Mouse (Mus musculus): ENCODE measurements around the gene Adar.
"Not testable (repeated sequence)": the region's sequence is repeated elsewhere in the genome, so short reads cannot be mapped to it uniquely, and the experiment has no call there.

Gene Adar

GRCm38 (mm10) chr3:89798518-89798917 lies 83.7 kb downstream of the Adar start:
- DNase-seq, result no peak

GRCm38 (mm10) chr3:89799476-89799875 lies 84.7 kb downstream of the Adar start:
- DNase-seq, result no peak

DNA sequence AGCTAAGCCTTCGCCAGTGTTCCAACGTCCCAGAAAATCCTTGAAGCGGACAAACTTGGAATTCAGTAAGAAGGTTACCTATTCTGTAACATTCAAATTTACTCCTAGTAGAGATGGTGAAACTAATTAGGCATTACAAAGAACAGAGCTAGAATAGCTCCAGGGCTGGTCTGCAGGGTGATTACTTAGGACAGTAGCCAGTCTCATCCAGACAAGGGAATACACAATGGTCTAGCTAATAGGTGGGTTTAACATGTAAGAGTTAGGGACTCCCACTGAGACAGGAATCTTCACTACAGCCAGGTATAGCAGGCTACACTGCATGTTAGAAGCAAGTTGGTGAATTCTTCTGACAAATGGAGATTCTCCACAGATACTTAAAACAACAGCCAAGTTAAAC lies 85.3 kb downstream of the Adar start:
- DNase-seq, result not testable (repeated sequence)

GRCm38 (mm10) chr3:89800774-89801506 lies 86.1 kb downstream of the Adar start:
- DNase-seq, result no peak

DNA sequence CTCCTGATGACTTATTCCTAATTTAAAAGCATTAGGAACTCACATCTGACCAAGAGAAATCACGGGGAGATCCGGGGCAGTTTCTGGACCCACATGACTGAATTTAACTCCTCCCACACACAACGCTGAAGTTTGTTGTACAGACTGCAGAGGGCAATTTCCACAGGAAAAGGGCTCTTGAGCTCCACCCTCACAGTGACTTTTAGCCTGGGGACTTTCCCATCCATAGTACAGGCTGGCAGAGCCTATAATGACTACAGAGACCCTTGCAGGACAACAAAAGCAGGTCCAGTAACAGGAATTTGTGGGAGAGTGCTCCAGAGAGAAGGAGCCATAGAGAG lies 86.7 kb downstream of the Adar start:
- no peak for DNase-seq

- DNase-seq, result no peak
These were observed 88.1 kb downstream of the Adar start for GRCm38 (mm10) chr3:89802876-89803275.

Data from cerebellum, adult 18-20 months (tissue).